Mouse (Mus musculus): ENCODE data around the gene Arl8a. TPM values are rescaled to one million over a fixed set of nuclear protein-coding genes. Genes with fewer than 3 reads are reported as not detected.

Gene Arl8a
- polyA plus RNA-seq (2012; rRNA removed) = 31.0 and 82.9 TPM in 2 replicates

- TF ChIP-seq POLR2A (IDR thresholded peaks at IDR 0.05; ENCODE audit: low read depth, low read length) (peak; percentile 48; the same call in 1 of the 2 replicates), CTCF (IDR thresholded peaks at IDR 0.05; ENCODE audit: extremely low read depth, insufficient read length, insufficient replicate concordance, low read depth, low read length) (no peak)
- WGBS = 1% methylated on average over 78 of the region's 78 CpGs
- H3K27me3 ChIP-seq (ENCODE audit: control insufficient read depth, insufficient read depth, low read length) = no peaks in the 10 kb centered on the region
- H3K36me3 ChIP-seq (ENCODE audit: control insufficient read depth, insufficient read depth, low read length) = no peaks in the 10 kb centered on the region
- H3K4me3 ChIP-seq (ENCODE audit: low read depth, low read length) = peak within 1 kb of the TSS; percentile 72
- H3K27ac ChIP-seq (ENCODE audit: insufficient read depth, low read depth, low read length) = peak within 1 kb of the TSS; percentile 79
- peaks cover 20% of the 10 kb centered on the region; the same call in 1 of the 2 replicates for H3K4me1 ChIP-seq (ENCODE audit: control insufficient read depth, insufficient read depth, insufficient read length, low read length)
Measured at GRCm38 (mm10) chr1:135146077-135146945, at the start of gene Arl8a. TSS of gene Arl8a (plus strand) at chr1:135146824.

GRCm38 (mm10) chr1:135097441-135097840, 49.2 kb upstream of the Arl8a start:
- no peaks in the 10 kb centered on the region for H3K27me3 ChIP-seq (ENCODE audit: control insufficient read depth, insufficient read depth, low read length)
- TF ChIP-seq POLR2A (IDR thresholded peaks at IDR 0.05; ENCODE audit: low read depth, low read length) (no peak), CTCF (IDR thresholded peaks at IDR 0.05; ENCODE audit: extremely low read depth, insufficient read length, insufficient replicate concordance, low read depth, low read length) (no peak)
- H3K4me3 ChIP-seq (ENCODE audit: low read depth, low read length) = no peak overlapping the region
- no peaks in the 10 kb centered on the region for H3K36me3 ChIP-seq (ENCODE audit: control insufficient read depth, insufficient read depth, low read length)
- H3K4me1 ChIP-seq (ENCODE audit: control insufficient read depth, insufficient read depth, insufficient read length, low read length) = no peaks in the 10 kb centered on the region
- WGBS = 87% methylated on average over 6 of the region's 6 CpGs
- H3K27ac ChIP-seq (ENCODE audit: insufficient read depth, low read depth, low read length) = no peak overlapping the region

- Histone ChIP-seq H3K36me3 (ENCODE audit: control insufficient read depth, insufficient read depth, low read length) (no peaks in the 10 kb centered on the region), H3K4me3 (ENCODE audit: low read depth, low read length) (no peak overlapping the region), H3K27me3 (ENCODE audit: control insufficient read depth, insufficient read depth, low read length) (no peaks in the 10 kb centered on the region), H3K4me1 (ENCODE audit: control insufficient read depth, insufficient read depth, insufficient read length, low read length) (no peaks in the 10 kb centered on the region), H3K27ac (ENCODE audit: insufficient read depth, low read depth, low read length) (no peak overlapping the region)
- TF ChIP-seq CTCF (IDR thresholded peaks at IDR 0.05; ENCODE audit: extremely low read depth, insufficient read length, insufficient replicate concordance, low read depth, low read length) (no peak), POLR2A (IDR thresholded peaks at IDR 0.05; ENCODE audit: low read depth, low read length) (no peak)
- 89% methylated on average over 7 of the region's 7 CpGs for WGBS
Measured at GRCm38 (mm10) chr1:135098441-135098840, 48.2 kb upstream of the Arl8a start.

- Histone ChIP-seq H3K4me1 (ENCODE audit: control insufficient read depth, insufficient read depth, insufficient read length, low read length) (no peaks in the 10 kb centered on the region; the same call in 1 of the 2 replicates), H3K4me3 (ENCODE audit: low read depth, low read length) (no peak overlapping the region), H3K36me3 (ENCODE audit: control insufficient read depth, insufficient read depth, low read length) (no peaks in the 10 kb centered on the region), H3K27ac (ENCODE audit: insufficient read depth, low read depth, low read length) (no peak overlapping the region), H3K27me3 (ENCODE audit: control insufficient read depth, insufficient read depth, low read length) (peaks cover 17% of the 10 kb centered on the region)
- TF ChIP-seq CTCF (IDR thresholded peaks at IDR 0.05; ENCODE audit: extremely low read depth, insufficient read length, insufficient replicate concordance, low read depth, low read length) (no peak), POLR2A (IDR thresholded peaks at IDR 0.05; ENCODE audit: low read depth, low read length) (no peak)
- 26% methylated on average over 7 of the region's 7 CpGs for WGBS
Measured at GRCm38 (mm10) chr1:135100400-135100799, 46.2 kb upstream of the Arl8a start.

- Histone ChIP-seq H3K27ac (ENCODE audit: insufficient read depth, low read depth, low read length) (no peak within 1 kb of the TSS), H3K36me3 (ENCODE audit: control insufficient read depth, insufficient read depth, low read length) (no peaks in the 10 kb centered on the region), H3K4me3 (ENCODE audit: low read depth, low read length) (peak within 1 kb of the TSS; percentile 38), H3K27me3 (ENCODE audit: control insufficient read depth, insufficient read depth, low read length) (peaks cover 22% of the 10 kb centered on the region), H3K4me1 (ENCODE audit: control insufficient read depth, insufficient read depth, insufficient read length, low read length) (no peaks in the 10 kb centered on the region; the same call in 1 of the 2 replicates)
- no peak for TF ChIP-seq CTCF (IDR thresholded peaks at IDR 0.05; ENCODE audit: extremely low read depth, insufficient read length, insufficient replicate concordance, low read depth, low read length)
- TF ChIP-seq POLR2A (IDR thresholded peaks at IDR 0.05; ENCODE audit: low read depth, low read length) = no peak
- 1% methylated on average over 40 of the region's 40 CpGs for WGBS
Measured at GRCm38 (mm10) chr1:135105124-135105523, 41.5 kb upstream of the Arl8a start, which contains the start of gene Lgr6. TSS of gene Lgr6 (minus strand) at chr1:135105276.

GRCm38 (mm10) chr1:135105951-135106350, 40.7 kb upstream of the Arl8a start:
- WGBS = 2% methylated on average over 8 of the region's 8 CpGs
- Histone ChIP-seq H3K27ac (ENCODE audit: insufficient read depth, low read depth, low read length) (no peak overlapping the region), H3K36me3 (ENCODE audit: control insufficient read depth, insufficient read depth, low read length) (no peaks in the 10 kb centered on the region), H3K4me3 (ENCODE audit: low read depth, low read length) (no peak overlapping the region), H3K4me1 (ENCODE audit: control insufficient read depth, insufficient read depth, insufficient read length, low read length) (no peaks in the 10 kb centered on the region; the same call in 1 of the 2 replicates), H3K27me3 (ENCODE audit: control insufficient read depth, insufficient read depth, low read length) (peaks cover 22% of the 10 kb centered on the region)
- TF ChIP-seq POLR2A (IDR thresholded peaks at IDR 0.05; ENCODE audit: low read depth, low read length) = no peak
- peak; percentile 75; the same call in 1 of the 2 replicates for TF ChIP-seq CTCF (IDR thresholded peaks at IDR 0.05; ENCODE audit: extremely low read depth, insufficient read length, insufficient replicate concordance, low read depth, low read length)

GRCm38 (mm10) chr1:135108611-135109010, 38.0 kb upstream of the Arl8a start:
- H3K36me3 ChIP-seq (ENCODE audit: control insufficient read depth, insufficient read depth, low read length) = no peaks in the 10 kb centered on the region
- 55% methylated on average over 6 of the region's 6 CpGs for WGBS
- TF ChIP-seq CTCF (IDR thresholded peaks at IDR 0.05; ENCODE audit: extremely low read depth, insufficient read length, insufficient replicate concordance, low read depth, low read length) (peak; percentile 49; the same call in 1 of the 2 replicates), POLR2A (IDR thresholded peaks at IDR 0.05; ENCODE audit: low read depth, low read length) (no peak)
- no peak overlapping the region for H3K4me3 ChIP-seq (ENCODE audit: low read depth, low read length)
- peaks cover 22% of the 10 kb centered on the region for H3K27me3 ChIP-seq (ENCODE audit: control insufficient read depth, insufficient read depth, low read length)
- no peak overlapping the region for H3K27ac ChIP-seq (ENCODE audit: insufficient read depth, low read depth, low read length)
- no peaks in the 10 kb centered on the region; the same call in 1 of the 2 replicates for H3K4me1 ChIP-seq (ENCODE audit: control insufficient read depth, insufficient read depth, insufficient read length, low read length)
